Comparison of ENCODE assay signal across 20 mouse cellular contexts in genomic region chr10:13713116-13713515, GRCm38 (mm10).
DNase-seq lines count a peak whose midpoint lies in the region; ATAC-seq and TF ChIP-seq lines count a peak whose summit lies in the region.
"Had no signal": no experiment of that assay in that cellular context is flagged by ENCODE, and none has a peak within 500 bp of the region (broad histone marks: within the 10 kb centered on the region; RNA-seq: fewer than 3 reads in every experiment).

No protein-coding gene starts in this region.

- H3K4me1 ChIP-seq in embryonic facial prominence, embryonic 11.5 days (ENCODE audit: control insufficient read depth, insufficient read depth, low read length) = no peaks in the 10 kb centered on the region
- H3K4me1 ChIP-seq in embryonic facial prominence, embryonic 10.5 days = peaks cover 36% of the 10 kb centered on the region
- peaks cover 16% of the 10 kb centered on the region for H3K4me1 ChIP-seq in limb, embryonic 14.5 days (ENCODE audit: control insufficient read depth, insufficient read depth, low read length)
- H3K4me1 ChIP-seq in limb, embryonic 10.5 days = peaks cover 38% of the 10 kb centered on the region
- peaks cover 56% of the 10 kb centered on the region for H3K4me1 ChIP-seq in embryonic facial prominence, embryonic 13.5 days

- no peak for TF ChIP-seq POLR2A in limb, embryonic 14.5 days (IDR thresholded peaks at IDR 0.05; ENCODE audit: borderline replicate concordance, extremely low read depth, insufficient read depth, insufficient read length)

- no peak overlapping the region for H3K4me2 ChIP-seq in embryonic facial prominence, embryonic 11.5 days (ENCODE audit: low read depth, low read length)
- no peak overlapping the region for H3K4me2 ChIP-seq in limb, embryonic 14.5 days (replicated peaks; ENCODE audit: low read depth, low read length, severe bottlenecking)
- no peak overlapping the region for H3K4me2 ChIP-seq in embryonic facial prominence, embryonic 13.5 days
- H3K4me2 ChIP-seq: forebrain, embryonic 12.5 days; forebrain, embryonic 15.5 days; heart, embryonic 13.5 days; hindbrain, embryonic 14.5 days had no signal

- H3K9me3 ChIP-seq in embryonic facial prominence, embryonic 11.5 days (replicated peaks; ENCODE audit: control insufficient read depth, low read length) = no peaks in the 10 kb centered on the region
- no peaks in the 10 kb centered on the region for H3K9me3 ChIP-seq in embryonic facial prominence, embryonic 10.5 days
- no peaks in the 10 kb centered on the region for H3K9me3 ChIP-seq in limb, embryonic 14.5 days (ENCODE audit: control insufficient read depth, low read length)
- H3K9me3 ChIP-seq in limb, embryonic 10.5 days (replicated peaks) = no peaks in the 10 kb centered on the region
- H3K9me3 ChIP-seq in embryonic facial prominence, embryonic 13.5 days = no peaks in the 10 kb centered on the region
- H3K9me3 ChIP-seq: forebrain, embryonic 12.5 days; forebrain, embryonic 15.5 days; heart, embryonic 10.5 days; heart, embryonic 13.5 days had no signal

- DNase-seq in embryonic facial prominence, embryonic 11.5 days (ENCODE audit: low spot score) = peak; percentile 33
- no peak for DNase-seq in embryonic facial prominence, embryonic 10.5 days (ENCODE audit: low spot score)
- peak; percentile 74 for DNase-seq in limb, embryonic 14.5 days (ENCODE audit: low spot score)
- DNase-seq in limb, embryonic 10.5 days (ENCODE audit: low spot score) = no peak
- DNase-seq in adrenal gland, postnatal 36 days = no peak
- DNase-seq in thymus, postnatal 14 days = no peak
- DNase-seq: adrenal gland, postnatal 10 days; cerebellum, adult 11 months; gastrocnemius, postnatal 25 days; heart, adult 2 months had no signal

- no peaks in the 10 kb centered on the region for H3K36me3 ChIP-seq in embryonic facial prominence, embryonic 11.5 days (replicated peaks; ENCODE audit: control insufficient read depth, insufficient read depth, low read depth, low read length)
- no peaks in the 10 kb centered on the region for H3K36me3 ChIP-seq in embryonic facial prominence, embryonic 10.5 days (replicated peaks)
- no peaks in the 10 kb centered on the region for H3K36me3 ChIP-seq in limb, embryonic 14.5 days (ENCODE audit: control insufficient read depth, insufficient read depth, low read length)
- H3K36me3 ChIP-seq in limb, embryonic 10.5 days = no peaks in the 10 kb centered on the region
- no peaks in the 10 kb centered on the region for H3K36me3 ChIP-seq in embryonic facial prominence, embryonic 13.5 days
- H3K36me3 ChIP-seq: forebrain, embryonic 12.5 days; forebrain, embryonic 15.5 days; heart, embryonic 10.5 days; heart, embryonic 13.5 days had no signal

- H3K27ac ChIP-seq in embryonic facial prominence, embryonic 11.5 days (replicated peaks; ENCODE audit: low read depth, low read length) = no peak overlapping the region
- H3K27ac ChIP-seq in embryonic facial prominence, embryonic 10.5 days (replicated peaks) = no peak overlapping the region
- H3K27ac ChIP-seq in limb, embryonic 14.5 days (replicated peaks; ENCODE audit: low read depth, low read length) = no peak overlapping the region
- H3K27ac ChIP-seq in limb, embryonic 10.5 days = no peak overlapping the region
- peak overlapping the region; percentile 68 for H3K27ac ChIP-seq in embryonic facial prominence, embryonic 13.5 days
- H3K27ac ChIP-seq: heart, adult 2 months; heart, embryonic 10.5 days; heart, embryonic 13.5 days had no signal

- H3K4me3 ChIP-seq in embryonic facial prominence, embryonic 11.5 days (ENCODE audit: low read depth, low read length) = no peak overlapping the region
- H3K4me3 ChIP-seq in embryonic facial prominence, embryonic 10.5 days = no peak overlapping the region
- no peak overlapping the region for H3K4me3 ChIP-seq in limb, embryonic 14.5 days (replicated peaks; ENCODE audit: low read length)
- H3K4me3 ChIP-seq in limb, embryonic 10.5 days = no peak overlapping the region
- no peak overlapping the region for H3K4me3 ChIP-seq in embryonic facial prominence, embryonic 13.5 days
- H3K4me3 ChIP-seq: forebrain, embryonic 12.5 days; forebrain, embryonic 15.5 days; heart, adult 2 months; heart, embryonic 10.5 days; heart, embryonic 13.5 days had no signal

- H3K27me3 ChIP-seq in embryonic facial prominence, embryonic 11.5 days (ENCODE audit: control insufficient read depth, insufficient read depth, low read length) = no peaks in the 10 kb centered on the region
- no peaks in the 10 kb centered on the region for H3K27me3 ChIP-seq in embryonic facial prominence, embryonic 10.5 days (replicated peaks; ENCODE audit: low read depth, poor library complexity, severe bottlenecking)
- no peaks in the 10 kb centered on the region for H3K27me3 ChIP-seq in limb, embryonic 14.5 days (ENCODE audit: control insufficient read depth, insufficient read depth, low read length)
- H3K27me3 ChIP-seq in limb, embryonic 10.5 days (ENCODE audit: low read depth, poor library complexity, severe bottlenecking) = peaks cover 53% of the 10 kb centered on the region
- H3K27me3 ChIP-seq in embryonic facial prominence, embryonic 13.5 days = no peaks in the 10 kb centered on the region
- H3K27me3 ChIP-seq: forebrain, embryonic 15.5 days; heart, embryonic 13.5 days; Patski had no signal

- H3K9ac ChIP-seq in embryonic facial prominence, embryonic 11.5 days (replicated peaks; ENCODE audit: low read length) = no peak overlapping the region
- H3K9ac ChIP-seq in limb, embryonic 14.5 days (ENCODE audit: low read depth, low read length, severe bottlenecking) = no peak overlapping the region
- no peak overlapping the region for H3K9ac ChIP-seq in embryonic facial prominence, embryonic 13.5 days
- H3K9ac ChIP-seq: forebrain, embryonic 12.5 days; forebrain, embryonic 15.5 days; heart, embryonic 13.5 days; hindbrain, embryonic 14.5 days had no signal

- ATAC-seq in embryonic facial prominence, embryonic 11.5 days (replicated peaks; ENCODE audit: insufficient number of reproducible peaks, low FRiP score, low TSS enrichment, low read depth) = no peak
- no peak; the same call in 1 of the 2 replicates for ATAC-seq in limb, embryonic 14.5 days (ENCODE audit: low FRiP score, low read depth)
- no peak for ATAC-seq in embryonic facial prominence, embryonic 13.5 days (ENCODE audit: insufficient number of reproducible peaks, insufficient read depth, low FRiP score, low TSS enrichment, low read depth)
- ATAC-seq: hindbrain, postnatal 0 days; inflammation-experienced regulatory T-cells, adult 6 months; intestine, embryonic 16.5 days; Patski had no signal

- 46% methylated on average over 2 of the region's 2 CpGs for WGBS in embryonic facial prominence, embryonic 11.5 days
- WGBS in embryonic facial prominence, embryonic 10.5 days = 55% methylated on average over 2 of the region's 2 CpGs
- WGBS in limb, embryonic 14.5 days = 29% methylated on average over 2 of the region's 2 CpGs
- 64% methylated on average over 2 of the region's 2 CpGs for WGBS in limb, embryonic 10.5 days
- WGBS in embryonic facial prominence, embryonic 13.5 days = 18% methylated on average over 2 of the region's 2 CpGs

Comparison
In these comparisons a context has a peak if more than half of its experiments do, and no peak if none do; other contexts are left out.
1. DNase-seq: peak in embryonic facial prominence, embryonic 11.5 days (single experiment) and limb, embryonic 14.5 days (single experiment); none in embryonic facial prominence, embryonic 10.5 days (single experiment), limb, embryonic 10.5 days (single experiment), adrenal gland, postnatal 36 days (0 of 2) and thymus, postnatal 14 days (single experiment).